Mouse (Mus musculus) T-helper 1 cell (primary cell): ENCODE measurements around the gene Tmem140.

ENCODE experiments used
- in situ Hi-C: fragments of 300-600 bp; cut with MboI, MseI; formaldehyde crosslinking; loops from one replicate; pipeline ENCODE4 v1.15.1; 2025; ENCODE audit warnings: high pct_unique_total_duplicates

Tmem140 gene

DNA sequence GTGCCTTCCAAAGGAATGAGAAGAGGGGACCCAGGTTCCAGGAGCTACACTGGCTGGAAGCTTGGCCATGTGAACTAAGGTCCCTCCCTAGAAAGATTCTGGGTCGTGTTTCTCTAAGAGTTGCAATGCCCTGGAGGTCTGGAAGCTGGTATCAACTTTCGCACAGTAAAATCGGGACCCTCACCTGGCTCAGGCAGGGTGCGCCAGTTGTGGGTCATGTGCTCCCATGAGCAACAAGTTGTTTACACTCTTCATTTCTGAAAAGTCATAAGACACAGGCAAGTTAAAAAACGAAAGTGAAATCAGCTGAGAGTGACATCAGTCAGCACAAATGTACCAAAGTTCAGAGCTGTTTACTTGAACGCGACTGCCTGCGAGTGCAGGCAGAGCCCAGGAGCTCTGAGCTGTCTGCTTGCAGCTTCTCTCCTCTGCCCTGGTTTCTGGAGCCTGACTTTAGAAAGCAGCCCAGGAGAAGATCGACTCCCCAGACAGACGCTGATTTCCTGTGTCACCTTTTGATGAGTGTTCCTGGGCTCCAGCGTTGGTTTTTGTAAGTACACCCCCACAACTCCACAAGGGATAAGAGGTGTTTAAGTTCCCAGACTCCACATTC lies at the start of gene Tmem140:
Tmem140 (plus strand) TSS at position 356 of the 613 bp plus-strand sequence.
- in situ Hi-C loops, result no loop called here

DNA sequence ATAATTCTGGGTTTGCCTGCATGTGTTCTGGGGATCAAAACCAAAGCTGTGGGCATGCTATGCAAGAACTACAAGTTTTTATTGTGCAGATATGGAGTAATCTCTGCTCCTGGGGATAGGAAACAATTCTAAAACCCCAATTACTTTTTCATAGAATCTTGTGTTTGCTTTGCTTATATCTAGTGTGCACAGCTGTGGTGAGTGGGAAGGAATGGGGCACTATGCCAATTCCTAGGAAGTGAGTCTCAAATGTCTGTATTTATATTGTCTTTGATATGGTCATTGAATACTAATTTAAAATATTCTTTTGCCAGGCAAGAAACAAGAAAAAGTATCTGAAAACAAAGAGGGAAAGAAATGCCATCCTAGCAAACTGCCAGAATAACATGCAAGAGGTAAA lies 38.5 kb upstream of the Tmem140 start:
- in situ Hi-C loops, result no loop called here

DNA sequence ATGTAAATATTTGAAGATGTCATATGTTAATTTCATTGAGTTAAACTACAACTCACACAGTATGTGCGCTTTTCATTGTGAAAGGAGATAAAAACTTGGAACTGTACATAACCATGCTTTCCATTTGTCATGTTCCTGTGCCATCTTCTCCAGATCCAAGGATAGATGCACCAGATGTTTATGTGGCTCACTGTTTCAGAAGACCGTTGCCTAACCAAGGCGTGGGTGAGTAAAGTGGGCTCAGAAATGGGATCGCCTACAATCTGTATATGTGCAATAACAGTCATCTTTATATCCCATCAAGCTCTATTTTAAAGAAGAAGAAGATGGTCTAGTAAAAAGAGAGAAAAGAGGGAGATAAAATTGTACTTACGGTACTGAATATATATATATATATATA lies 30.6 kb upstream of the Tmem140 start:
- in situ Hi-C loops, result no loop called here

DNA sequence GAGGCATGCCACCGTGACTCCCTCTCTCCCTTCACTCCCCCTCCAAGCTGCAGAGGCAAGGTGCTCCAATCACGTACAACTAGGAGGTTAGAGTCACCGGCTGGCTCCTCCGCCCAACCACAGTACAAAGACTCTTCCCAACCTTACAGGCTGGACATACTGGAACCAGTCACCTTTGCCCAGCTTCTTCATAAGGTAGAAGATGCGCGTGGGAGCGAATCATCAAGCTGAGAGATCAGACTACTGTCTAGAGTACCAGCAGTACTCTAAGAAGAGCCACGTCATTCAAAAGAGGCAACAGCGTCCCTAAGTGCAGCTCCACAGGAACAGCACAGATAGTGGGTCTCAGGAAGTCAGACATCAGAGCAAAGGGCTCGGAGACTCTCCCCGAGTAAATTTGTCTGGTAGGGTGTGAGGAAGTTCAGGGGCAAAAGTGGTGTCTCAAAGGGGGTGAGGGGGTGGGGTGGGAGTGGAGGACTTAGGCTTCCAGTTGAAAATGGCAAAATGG lies 1.3 kb upstream of the Tmem140 start:
- in situ Hi-C loops, result no loop called here

DNA sequence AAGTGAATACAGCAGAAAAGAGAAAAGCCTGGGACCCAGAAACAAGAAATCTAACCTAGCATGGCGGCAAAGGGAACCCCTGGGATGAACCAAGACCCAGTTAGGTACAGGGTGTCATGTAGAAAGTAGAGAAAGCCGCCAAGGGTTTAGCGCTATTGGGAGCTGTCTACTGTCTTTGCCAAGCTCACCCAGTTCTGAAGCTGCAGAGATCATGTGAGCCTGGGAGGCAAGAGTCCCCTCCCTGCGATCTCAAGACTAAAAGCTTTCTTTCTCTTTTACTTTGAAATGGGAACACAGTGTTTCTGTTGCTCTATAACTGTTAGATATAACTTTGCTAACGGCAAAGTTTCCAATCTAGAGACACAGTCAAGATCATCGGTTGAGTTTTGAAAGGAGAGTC lies 565 bp upstream of the Tmem140 start:
- in situ Hi-C loops, result no loop called here

DNA sequence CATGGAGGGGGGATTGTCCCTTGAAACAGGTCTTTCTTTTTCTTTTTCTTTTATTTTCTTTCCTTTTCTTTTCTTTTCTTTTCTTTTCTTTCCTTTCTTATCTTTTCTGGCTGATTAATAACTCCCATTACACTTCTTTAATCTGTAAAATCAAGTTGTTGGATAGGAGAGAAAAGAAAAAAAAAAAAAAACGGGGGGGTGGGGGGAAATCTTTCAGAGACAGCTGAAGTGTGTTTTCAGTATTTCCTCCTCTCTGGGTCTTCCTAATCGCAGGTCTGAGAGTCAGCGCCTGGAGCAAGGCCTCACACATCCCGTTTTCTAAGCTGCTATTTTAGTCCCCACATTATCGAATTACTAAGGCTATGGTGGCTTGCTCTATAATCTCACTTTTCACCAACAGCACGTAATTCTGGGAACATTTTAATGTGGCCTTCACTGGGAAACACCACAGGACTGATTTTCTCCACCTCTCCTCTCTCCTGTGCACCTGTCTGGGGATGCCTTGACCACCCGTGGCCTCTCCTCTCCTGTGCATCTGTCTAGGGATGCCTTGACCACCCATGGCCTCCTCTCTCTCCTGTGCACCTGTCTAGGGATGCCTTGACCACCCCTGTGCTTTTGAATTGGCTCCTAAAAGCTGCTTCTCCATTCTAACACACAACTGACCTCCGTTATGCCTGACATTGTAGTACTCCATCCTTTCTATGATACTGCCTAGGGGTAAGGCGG lies 1.0 kb downstream of the Tmem140 start:
- in situ Hi-C loops, result no loop called here

DNA sequence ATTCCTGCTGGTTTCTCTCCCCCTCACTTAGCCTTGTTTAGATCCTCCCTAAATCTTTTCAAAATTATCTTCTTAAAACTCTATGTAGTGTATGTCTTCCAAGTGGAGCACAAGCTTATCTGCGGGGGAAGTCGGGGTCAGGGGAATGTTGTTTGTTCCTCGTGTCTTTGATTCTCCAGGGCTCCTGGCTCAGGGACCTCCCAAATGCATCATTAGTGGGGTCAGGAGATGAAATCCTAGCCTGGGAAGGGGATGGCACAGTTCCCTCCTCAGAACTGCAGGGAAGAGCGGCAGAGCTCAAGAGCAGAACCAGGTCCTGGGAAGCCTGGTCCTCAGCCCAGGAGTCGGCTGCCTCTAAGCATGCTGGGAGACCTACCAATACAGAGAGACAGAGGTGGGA lies 2.3 kb downstream of the Tmem140 start:
- in situ Hi-C loops, result no loop called here

DNA sequence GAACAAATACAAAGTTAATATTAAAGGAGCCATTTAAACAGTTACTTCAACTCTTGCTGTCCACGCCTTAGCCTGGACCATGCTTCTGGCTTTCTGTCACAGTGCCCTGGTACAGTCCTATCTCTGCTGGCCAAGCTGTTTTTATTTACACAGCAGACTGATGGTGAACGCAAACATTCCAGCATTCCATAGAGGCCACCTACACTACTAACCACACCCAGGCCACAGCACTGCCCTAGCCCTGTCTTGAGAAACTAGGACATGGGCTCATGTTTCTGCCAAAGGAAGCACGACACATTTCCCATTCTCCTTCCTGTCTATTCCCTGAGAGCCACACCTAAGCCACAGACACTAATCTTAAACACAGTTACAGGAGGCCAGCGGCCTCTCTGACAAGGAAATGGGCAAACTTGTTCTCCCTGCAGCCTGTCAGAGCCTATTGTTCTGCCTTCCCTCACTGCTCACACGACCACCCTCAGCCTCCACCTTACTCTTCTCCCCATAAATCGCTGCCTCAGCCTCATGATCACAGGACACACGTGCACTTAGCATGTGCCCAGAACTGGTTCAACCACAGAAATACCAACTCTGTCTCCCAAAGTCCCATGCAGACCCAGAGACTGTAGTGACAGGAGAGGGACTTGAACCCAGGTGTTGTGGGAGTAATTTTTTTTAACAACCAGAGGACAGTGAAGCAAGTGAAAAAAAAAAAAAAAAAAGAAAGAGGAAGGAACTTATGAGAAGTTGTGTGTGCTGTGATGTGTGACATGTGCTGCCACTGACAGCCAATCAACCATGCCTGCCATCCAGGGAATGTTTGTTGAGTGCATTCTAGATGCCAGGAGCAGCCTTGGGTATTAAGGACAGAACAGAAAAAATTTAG lies 3.0 kb downstream of the Tmem140 start:
- in situ Hi-C loops, result no loop called here

DNA sequence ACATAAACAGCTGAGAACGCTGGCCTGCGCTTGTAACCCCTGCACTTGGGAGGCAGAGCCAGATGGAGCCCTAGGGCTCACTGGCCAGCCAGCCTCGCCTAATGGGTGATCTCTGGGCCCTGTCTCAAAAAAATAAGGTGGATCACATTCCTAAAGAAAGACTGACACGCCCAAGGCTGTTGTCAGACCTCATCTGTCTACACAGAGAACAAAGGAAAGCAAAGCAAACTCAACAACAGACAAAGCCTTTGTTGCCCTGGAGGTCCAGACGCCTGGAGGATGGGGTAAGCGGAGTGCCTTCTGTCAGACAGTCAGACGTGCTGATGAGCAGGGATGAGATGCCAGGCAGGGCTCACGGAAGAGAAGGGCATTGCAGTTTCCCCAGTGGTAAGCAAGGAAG lies 3.8 kb downstream of the Tmem140 start:
- in situ Hi-C loops, result no loop called here

DNA sequence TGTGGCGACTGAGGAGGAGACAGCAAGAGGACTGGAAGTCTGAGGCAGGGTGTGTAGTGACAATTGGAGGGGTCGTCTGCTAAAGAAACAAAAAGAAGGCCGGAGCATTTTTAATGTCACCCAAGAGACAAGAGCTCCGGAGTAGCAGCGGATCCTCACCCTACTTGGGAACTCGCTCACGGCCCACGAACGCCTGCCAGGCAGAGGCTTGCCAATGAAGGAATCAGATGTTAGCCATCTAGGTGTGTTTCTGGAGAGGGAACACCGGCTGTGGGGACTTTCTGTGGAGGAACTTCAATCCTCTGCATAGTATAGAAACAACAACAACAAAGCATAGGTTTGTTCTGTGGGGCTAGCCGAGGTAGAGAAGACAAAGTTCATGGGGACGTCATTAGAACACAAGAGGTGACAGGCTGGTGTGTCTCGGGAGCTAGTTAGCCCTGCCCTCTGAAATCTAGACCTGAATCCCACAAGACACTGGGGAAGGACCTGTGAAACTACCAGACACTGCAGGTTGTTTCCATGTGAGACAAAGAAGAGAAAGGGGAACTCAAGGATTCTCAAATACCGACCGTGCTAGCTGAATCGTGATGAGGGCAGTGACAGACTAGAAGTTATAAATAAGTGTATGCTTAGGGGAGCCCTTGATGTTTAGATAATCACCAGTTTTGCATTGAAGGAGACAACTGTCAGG lies 4.5 kb downstream of the Tmem140 start:
- in situ Hi-C loops, result no loop called here

DNA sequence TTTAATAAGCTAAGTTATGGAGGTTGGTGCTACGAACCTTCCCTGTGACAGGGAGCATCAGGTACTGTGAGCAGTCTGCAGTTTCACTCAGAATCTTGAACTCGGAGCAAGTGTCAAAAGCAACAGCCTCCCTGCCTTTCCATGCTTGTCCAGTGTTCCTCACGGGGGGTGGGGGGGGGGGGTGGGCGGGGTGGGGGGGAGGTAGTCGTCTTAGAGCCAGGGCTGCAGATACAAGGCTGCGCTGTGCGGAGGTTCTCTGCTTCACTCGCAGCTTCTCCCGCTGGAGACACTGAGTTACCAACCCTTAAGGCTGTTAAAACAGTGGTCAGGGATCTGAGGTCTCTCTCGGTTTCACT lies 5.0 kb downstream of the Tmem140 start:
- in situ Hi-C loops, result no loop called here

DNA sequence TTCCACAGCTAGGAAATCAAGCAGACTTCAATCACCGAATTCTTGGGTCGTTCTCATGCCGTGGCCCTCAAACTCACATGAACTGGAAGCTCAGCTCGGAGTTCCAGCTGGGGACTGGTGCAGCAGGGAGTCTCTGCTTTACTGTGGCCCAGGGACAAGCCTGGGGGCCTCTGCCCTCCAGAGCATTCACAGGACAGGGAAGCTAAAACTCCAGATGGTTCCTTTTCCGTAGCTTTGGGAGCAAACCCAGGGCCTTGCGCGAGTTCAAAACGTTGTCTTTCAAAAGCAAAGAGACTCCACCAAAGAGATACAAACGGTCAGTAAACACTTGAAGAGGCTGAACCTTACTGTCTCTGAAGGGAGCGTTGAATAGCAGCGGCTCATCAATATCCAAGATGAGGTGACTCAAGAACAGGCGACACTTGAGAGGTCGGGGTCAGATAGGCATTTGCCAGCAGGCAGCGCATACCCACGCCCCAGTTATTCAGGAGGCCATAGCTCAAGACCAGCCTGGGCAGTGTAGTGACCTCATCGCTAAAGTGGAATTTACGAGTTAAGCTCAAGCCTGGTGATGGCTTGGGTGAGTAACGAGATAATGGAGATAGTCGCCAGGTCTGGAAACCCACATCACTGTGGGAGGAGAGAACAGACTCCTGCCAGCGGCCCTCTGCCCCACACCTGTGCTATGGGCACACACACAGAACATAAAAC lies 5.7 kb downstream of the Tmem140 start:
- in situ Hi-C loops, result no loop called here

DNA sequence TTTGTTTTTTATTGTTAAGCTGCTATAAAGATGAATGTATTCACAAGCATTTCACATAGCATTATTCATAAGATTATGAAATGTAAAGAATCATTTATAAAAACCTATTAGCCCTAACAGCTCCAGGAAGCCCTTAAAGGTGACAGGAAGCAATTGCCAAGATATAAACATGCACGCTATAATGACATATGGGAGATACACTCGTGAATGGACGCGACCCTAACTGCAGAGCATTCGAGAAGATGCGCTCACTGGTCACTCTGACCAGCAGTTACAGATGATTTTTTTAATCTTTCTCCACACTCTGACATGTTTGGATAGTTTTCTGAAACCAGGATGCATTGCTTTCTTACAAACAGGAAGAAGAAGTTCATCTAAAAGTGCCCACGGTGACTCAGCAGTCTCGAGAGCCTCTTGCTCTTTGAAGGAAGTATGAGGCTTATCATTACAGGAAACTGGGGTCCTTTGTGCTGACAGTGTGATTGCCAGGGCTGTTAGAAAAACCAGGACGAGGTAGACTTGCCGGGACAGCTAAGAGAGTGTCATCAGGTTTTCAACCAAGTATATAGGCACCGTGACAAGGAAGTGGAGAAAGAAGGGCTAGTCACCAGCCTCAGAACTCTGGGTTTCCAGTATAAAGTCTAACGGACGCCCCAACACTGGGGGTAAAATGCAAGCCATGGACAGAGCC lies 6.4 kb downstream of the Tmem140 start:
- in situ Hi-C loops, result no loop called here

DNA sequence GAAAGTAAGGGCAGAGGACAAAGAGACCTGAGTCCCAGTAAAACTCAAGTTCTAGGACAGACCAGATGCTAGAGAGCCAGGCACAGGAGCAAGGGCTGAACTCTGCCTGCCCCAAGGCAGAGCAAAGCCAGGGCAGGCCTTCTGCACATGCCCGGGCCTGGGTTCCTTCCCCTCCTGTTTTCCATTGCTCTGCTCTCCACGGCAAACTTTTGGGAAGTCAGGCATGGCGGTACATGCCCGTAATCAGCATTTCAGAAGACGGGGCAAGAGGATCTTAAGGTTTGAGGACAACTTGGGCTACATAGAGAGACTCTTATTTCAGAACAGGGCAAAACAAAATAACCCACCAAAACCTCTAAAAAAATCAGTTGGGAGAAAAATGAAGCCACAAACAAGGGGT lies 7.2 kb downstream of the Tmem140 start:
- in situ Hi-C loops, result loop anchor here (10.0 kb wide), 1 partner anchor 675 kb away; no protein-coding TSS in a partner anchor

DNA sequence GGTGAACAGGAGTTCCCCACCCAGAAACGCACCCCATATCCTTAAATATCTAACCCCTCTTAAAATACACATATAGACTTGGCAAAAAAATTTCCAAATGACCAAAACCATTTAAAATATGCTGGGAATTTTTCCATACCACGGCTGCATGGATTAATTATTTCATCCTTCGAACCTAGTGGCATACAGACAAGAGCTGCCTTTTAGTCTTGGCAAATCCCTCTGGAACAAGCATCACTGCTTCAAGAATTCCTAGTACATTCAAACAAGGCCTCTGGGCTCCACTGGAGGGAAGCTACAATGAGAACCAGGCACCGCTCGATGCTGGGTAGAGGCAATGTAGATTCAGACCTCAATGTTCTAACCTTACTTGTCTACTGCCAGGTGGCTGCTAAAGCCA lies 7.8 kb downstream of the Tmem140 start:
- in situ Hi-C loops, result loop anchor here (10.0 kb wide), 1 partner anchor 674 kb away; no protein-coding TSS in a partner anchor

DNA sequence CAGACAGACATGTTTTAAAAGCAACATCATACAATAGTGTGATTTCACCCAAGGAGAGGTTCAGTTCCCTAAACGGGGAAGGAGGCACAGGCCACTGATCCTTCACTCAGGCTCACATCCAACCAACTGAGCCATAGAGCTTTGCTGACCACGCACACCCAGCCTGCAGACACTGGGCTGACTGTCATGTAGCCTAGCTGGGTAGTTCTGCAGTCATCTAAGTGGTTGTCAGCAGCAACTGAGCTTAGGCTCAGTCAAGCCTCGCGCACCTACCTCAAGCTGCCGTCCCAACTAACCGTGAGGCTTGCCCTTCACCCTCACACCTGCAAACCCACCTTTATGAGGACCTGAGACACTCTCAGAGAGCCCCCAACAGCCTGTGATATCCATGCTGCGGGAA lies 9.0 kb downstream of the Tmem140 start:
- in situ Hi-C loops, result loop anchor here (10.0 kb wide), 1 partner anchor 673 kb away; no protein-coding TSS in a partner anchor

DNA sequence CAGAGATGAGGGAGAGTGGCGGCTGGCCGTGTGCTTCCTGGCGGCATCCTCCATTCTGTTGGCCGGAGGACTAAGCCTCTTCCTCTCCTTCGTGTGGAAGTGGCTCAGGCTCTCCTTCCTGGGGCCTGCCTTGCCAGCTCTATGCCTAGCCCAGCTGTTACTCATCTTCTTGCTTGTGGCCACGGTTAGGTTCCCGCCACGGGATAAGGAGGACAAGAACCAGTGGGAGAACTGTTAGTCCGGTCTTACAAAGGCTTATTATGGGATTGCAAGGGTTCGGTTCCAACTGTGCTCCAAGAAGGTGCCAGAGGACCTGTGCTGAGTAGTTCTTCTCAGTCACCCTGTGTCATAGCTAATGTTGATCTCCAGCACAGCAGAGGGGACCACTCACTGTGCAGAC lies 9.9 kb downstream of the Tmem140 start:
- in situ Hi-C loops, result loop anchor here (10.0 kb wide), 1 partner anchor 672 kb away; no protein-coding TSS in a partner anchor

DNA sequence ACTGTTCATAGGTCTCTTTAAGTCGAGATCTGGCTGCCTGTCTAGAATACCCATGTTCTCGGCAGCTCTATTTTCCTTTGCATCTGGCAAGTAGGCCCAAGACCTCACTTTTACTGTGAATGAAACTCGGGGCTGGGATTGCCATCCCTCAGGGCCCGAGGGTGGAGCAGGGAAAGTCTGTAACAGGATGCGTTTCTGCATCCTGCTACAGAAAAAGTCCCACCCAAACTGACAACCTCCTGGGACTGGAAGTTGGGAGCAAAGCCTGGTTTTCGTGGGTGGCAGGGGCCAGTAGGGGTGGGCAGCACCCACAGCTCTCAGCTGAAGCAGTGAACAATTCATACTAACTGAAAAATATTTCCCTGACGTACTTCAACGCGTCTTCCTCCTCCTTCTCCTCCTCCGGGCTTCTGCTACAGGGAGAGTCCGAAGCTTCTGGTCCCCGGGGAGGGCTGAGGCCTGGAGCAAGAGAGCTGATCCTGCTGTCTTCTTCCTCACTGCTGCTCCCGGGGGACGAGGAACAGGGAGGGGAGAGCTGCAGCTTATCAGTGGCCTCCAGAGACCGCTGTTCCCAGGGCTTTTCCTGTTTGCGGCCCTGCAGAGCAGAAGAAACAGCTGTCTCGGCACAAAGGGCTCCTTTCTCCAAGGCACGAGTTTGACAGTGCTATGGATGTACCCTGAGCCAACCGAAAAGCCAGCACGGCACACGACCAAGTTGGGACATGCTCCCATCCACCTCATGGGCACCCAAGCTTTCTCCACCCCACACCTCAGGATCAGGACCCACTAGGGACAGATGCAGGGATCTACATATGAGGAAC lies 11.4 kb downstream of the Tmem140 start:
- in situ Hi-C loops, result loop anchor here (10.0 kb wide), 1 partner anchor 670 kb away; no protein-coding TSS in a partner anchor

DNA sequence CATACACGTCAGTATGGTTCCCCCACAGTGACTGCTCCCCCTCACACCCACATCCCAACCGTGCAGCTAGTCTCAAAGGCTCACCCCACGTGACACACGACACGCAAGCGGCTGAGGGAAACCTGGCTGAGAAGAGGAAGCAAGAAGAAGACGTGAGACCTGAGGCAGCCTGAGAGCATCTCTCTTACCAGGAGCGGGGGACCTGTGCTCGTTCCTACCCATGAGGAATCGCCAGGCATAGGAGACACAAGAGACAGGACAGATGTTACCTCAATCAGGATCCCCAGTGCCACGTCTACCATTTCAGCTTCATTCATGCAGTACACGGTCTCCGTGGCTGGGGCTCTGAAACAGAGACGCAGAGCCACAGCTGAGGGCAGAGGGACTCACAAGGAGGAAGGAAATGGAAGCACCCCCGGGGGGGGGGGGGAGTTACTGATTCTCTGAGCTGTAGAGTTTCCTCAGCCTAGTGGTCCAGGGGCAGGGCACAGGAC lies 12.4 kb downstream of the Tmem140 start:
- in situ Hi-C loops, result loop anchor here (10.0 kb wide), 1 partner anchor 669 kb away; no protein-coding TSS in a partner anchor
